Mouse (Mus musculus): ENCODE measurements at regions not wholly inside any gene's neighbourhood (a gene's known extent, or its start where the extent isn't known, plus 50 kb on each side); places are given as distances from the start of the nearest gene placed in this dataset.
"Not testable (repeated sequence)": the region's sequence is repeated elsewhere in the genome, so short reads cannot be mapped to it uniquely, and the experiment has no call there.

GRCm38 (mm10) chr1:177501288-177501687 lies 59.1 kb downstream of the Zbtb18 start:
- DNase-seq (ENCODE audit: extremely low spot score, low read depth, low spot score): no peak

DNA sequence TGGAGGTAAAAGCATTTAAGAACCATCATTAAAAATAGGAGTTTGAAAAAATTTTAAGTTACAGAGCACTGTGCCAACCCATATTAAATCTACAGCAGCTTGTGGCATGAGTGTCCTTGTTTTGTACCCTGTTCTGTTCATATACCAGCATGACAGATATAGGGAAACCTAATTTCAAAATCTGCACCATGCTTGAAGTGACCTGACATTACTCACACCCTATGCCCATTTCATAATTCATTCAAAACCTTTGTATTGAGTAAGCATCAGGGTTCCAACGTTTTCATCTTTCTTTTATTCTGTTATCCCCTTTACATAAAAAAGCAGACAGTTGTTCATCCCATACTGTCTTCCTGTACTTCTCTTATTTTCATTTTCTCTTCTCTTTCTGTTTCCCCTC lies 61.8 kb downstream of the Zbtb18 start:
- DNase-seq (ENCODE audit: extremely low spot score, low read depth, low spot score): no peak

- DNase-seq (ENCODE audit: extremely low spot score, low read depth, low spot score): no peak
Observed at GRCm38 (mm10) chr1:177504743-177505142, 62.6 kb downstream of the Zbtb18 start.

- not testable (repeated sequence) for DNase-seq (ENCODE audit: extremely low spot score, low read depth, low spot score)
Observed at GRCm38 (mm10) chr1:177507398-177507797, 65.2 kb downstream of the Zbtb18 start.

DNA sequence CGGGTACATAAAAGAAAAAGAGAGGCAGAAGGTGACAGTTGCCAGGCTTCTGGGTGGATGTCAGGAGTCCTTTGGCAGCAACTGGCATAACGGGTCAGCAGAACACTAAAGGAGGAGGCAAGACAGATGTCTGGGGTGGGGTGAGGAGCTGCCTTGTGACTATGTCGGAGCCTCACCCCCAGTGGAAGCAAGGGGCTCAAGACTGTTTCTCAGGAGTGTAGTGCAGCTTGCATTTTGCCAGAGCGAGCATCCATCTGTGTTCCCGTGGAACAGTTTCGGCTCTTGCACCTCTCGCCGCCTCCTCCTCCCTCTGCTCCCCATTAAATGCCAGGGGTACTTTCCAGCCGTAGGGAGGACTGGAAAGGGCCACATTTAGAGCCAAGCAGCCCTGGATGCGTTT lies 67.6 kb downstream of the Zbtb18 start:
- DNase-seq (ENCODE audit: extremely low spot score, low read depth, low spot score): no peak

GRCm38 (mm10) chr1:177512116-177512515 lies 70.0 kb downstream of the Zbtb18 start:
- DNase-seq (ENCODE audit: extremely low spot score, low read depth, low spot score): no peak

DNA sequence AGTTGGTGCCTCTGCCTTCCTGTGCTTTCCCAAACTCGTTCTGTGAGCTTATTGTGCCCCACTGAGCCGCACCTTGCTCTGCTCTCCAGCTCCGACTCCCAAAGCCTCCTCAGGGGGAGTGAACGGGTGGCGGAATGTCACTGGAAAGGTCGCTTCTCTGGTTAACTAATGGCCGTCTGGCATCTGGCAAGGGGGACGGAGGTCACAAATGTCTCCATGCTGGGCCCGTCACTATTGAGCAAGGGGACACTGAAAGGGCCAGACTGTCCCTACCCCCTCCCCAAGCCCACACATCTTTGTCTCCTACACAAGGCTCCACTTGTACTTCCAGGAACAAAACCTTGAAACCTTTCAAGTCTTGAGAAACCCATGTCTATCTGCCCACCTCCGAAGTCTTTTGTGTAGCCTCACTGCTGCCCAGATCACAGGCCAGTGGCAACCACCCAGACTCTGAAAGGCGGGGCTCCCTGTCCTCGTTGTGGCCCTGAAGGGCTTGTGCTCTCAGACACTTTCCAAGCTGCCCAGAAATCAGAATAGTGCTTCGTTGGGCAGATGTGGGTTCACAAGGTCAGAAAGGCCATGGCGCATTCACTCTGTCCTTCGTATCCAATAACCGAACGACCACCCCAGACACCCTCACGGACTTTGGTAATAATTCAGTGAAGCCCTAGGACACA lies 75.9 kb downstream of the Zbtb18 start:
- no peak for DNase-seq (ENCODE audit: extremely low spot score, low read depth, low spot score)

- peak; percentile 47 for DNase-seq (ENCODE audit: extremely low spot score, low read depth, low spot score)
Observed at GRCm38 (mm10) chr1:177518897-177519513, 76.9 kb downstream of the Zbtb18 start.

DNA sequence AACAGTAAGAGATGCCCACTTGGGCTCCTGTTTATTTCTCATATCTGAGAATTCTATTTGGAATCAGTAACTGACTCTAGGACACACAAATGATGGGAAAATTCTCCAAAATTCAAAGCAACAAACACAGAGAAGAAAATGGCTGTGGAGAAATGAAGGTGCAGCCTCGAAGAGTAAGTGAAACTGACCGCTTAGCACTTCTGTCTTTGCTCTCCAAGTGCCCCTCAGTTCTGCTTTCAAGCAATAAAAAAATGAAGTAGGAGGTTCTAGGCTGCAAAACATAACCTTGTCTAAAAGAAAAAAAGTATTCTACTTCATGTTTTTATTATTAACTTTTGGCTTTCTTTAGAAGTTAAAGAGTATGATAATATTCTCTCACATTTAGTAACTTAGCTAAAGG lies 79.0 kb downstream of the Zbtb18 start:
- no peak for DNase-seq (ENCODE audit: extremely low spot score, low read depth, low spot score)

DNA sequence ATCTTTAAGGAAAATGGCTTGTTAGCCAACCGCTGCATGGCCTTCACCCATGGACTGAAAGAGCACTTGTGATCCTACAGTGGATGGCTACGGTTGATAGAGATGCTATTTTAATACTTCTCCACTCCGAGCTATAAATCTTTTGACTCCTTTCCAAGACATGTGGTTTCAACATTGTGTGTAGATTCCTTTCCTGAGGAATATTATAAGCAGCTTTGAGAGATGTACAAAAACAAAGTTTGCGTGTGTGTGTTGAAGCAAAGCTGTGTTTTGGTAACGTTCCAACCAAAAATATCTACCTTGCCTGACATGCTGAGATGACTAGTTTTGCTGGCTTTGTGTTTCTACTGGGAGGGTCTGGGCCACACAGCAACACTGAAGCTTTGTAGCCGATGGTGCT lies 83.0 kb downstream of the Zbtb18 start:
- no peak for DNase-seq (ENCODE audit: extremely low spot score, low read depth, low spot score)

DNA sequence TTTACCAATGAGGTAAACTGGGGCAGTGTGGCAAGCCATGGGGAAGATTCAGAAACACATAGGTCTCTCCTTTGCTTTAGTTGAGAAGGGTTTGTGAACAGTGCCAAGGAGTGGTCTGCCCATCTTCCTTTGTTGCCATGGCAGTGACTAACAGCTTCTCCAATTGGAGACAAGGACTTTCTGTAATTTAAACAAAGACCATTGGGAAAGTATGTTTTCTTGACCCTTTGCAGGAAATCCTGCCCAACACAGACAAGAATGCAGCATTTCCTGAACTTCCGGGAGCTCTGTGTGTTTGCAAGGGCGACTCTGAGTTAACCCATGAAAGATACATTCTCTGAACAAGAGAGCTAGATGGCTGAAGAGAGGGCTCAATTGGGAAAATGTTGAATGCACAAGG lies 89.6 kb downstream of the Zbtb18 start:
- DNase-seq (ENCODE audit: extremely low spot score, low read depth, low spot score): no peak

DNA sequence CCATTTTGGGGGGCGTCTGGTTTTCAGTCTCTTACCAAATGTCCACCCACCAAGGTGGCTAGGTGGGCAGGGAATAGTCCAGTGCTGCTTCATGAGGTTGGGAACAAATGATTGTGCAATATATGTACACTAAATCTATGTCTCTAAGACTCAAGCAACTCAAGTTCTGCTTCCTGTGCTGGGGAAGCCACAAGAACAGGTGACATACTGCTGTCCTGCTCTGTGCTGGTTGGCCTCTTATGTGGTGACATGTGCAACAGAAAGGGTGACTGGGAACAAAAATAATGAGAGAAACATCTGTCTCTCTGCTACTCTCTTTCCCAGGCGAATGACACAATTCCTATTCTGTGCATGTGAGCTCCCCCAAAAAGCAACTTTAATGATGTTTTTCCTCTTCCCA lies 90.5 kb downstream of the Zbtb18 start:
- DNase-seq (ENCODE audit: extremely low spot score, low read depth, low spot score): no peak

DNA sequence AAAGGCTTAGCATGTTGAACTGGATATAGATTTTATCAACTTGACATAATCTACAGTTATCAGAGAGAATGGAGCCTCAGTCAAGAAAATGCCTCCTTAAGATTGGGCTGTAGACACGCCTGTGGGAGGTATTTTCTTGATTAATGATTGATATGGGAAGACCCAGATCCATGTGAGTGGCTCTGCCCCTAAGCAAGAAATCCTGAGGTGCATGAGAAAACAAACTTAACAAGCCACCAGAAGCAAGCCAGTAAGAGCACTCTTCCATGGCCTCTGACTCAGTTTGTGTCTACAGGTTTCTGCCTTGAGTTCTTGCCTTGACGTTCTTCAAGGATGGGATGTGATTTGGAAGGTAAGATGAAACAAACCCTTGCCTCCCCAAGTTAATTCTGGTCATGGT lies 91.2 kb downstream of the Zbtb18 start:
- no peak for DNase-seq (ENCODE audit: extremely low spot score, low read depth, low spot score)

GRCm38 (mm10) chr1:177545031-177545735 lies 103.0 kb downstream of the Zbtb18 start:
- no peak for DNase-seq (ENCODE audit: extremely low spot score, low read depth, low spot score)

GRCm38 (mm10) chr1:177547716-177548115 lies 105.6 kb downstream of the Zbtb18 start:
- no peak for DNase-seq (ENCODE audit: extremely low spot score, low read depth, low spot score)

DNA sequence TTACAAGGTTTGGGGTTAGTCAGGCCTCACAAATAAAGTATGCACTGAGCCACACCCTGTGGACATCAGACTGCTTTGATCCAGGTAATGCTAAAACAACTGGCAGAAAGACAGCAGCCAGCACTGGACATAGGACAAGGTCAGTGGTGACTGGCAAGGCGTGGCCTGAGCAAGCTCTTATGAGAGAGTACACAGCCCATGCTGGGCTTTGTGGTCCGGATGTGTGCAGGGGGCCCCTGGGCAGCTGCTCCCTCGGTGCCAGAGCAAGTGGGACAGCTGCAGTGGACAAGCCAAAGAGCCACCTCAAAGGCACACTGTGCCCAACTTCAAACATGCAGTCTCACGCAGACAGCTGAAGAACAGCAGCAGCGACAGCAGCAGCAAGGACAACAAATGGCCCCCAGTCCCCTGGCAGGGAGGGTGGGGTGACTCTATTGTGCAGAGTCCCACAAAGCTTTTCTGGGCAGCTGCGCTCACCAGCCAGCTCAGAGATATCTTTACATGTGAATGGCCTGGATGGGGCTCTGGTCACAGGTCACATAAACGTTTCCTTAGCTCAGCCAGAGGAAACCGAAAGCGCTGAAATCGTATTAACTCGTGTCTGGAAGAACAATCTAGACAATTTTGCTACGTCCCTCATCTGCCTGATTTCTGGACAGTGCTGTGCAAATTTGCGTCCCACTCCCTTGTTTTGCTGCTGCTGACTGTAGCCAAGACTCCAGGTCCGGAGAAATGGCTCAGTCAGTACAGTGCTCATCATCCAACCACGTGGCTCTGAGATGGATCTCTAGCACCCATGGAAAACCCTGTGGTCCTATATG lies 113.5 kb downstream of the Zbtb18 start:
- no peak for DNase-seq (ENCODE audit: extremely low spot score, low read depth, low spot score)

- no peak for DNase-seq (ENCODE audit: extremely low spot score, low read depth, low spot score)
Observed at GRCm38 (mm10) chr1:177557432-177557831, 115.3 kb downstream of the Zbtb18 start.

GRCm38 (mm10) chr1:177557856-177558255 lies 115.7 kb downstream of the Zbtb18 start:
- no peak for DNase-seq (ENCODE audit: extremely low spot score, low read depth, low spot score)

GRCm38 (mm10) chr1:177561716-177562588 lies 119.8 kb downstream of the Zbtb18 start:
- DNase-seq (ENCODE audit: extremely low spot score, low read depth, low spot score): no peak

DNA sequence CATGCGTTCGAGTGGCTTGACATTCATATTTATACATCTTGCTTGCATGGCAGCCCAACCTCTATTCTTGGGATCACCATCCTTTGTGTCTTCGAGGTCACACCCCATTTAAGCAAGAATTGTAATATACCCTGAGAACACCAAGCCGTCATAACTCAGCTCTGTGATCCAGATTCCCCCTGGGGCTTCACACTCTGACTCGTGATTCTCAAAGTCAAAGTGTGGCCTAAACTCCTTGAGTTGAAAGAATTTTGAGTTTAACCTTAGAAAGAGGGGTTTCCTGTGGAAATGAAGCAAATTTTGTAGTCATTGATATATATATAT lies 120.4 kb downstream of the Zbtb18 start:
- DNase-seq (ENCODE audit: extremely low spot score, low read depth, low spot score): no peak

DNA sequence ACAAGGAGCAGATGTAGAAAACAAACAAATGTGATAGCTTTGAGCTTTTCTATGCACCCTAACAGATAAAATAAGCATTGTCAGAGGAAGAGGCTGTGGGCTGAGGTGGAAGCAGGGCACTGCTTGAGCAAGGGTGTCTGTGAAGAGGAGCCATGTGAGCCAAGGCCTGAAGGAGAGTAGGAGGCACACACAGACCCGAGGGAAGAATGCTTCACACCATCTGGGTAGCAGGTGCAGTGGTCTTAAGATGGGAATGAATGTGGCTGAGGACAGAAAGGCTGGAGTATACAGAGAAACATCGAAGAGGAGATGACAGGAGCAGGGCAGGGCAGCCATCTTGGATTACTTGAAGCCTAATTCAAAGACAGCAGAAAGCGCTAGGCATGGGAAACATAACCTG lies 123.5 kb downstream of the Zbtb18 start:
- DNase-seq (ENCODE audit: extremely low spot score, low read depth, low spot score): no peak

Data from hindlimb bud, embryonic 11.5 days (tissue).